Mouse (Mus musculus) forebrain, embryonic 16.5 days (tissue): ENCODE results near the gene Klrb1f. TPM values are rescaled to one million over a fixed set of nuclear protein-coding genes. Genes with fewer than 3 reads are reported as not detected.
"Not testable (repeated sequence)": the region's sequence is repeated elsewhere in the genome, so short reads cannot be mapped to it uniquely, and the experiment has no call there.

Experiments
- ATAC-seq: fragments of 200-750 bp; cut with Nextera tagmentation; 2 replicates; pipeline ENCODE4 v1.8.0; 2017; ENCODE audit warnings: mild to moderate bottlenecking, moderate library complexity
- H3K27ac ChIP-seq: fragments of 300-500 bp; sonication (generic); 2 replicates; pipeline ENCODE4 v1.5.1; 2014; ENCODE audit warnings: low read length, control low read depth
- H3K27me3 ChIP-seq: fragments of 300-500 bp; sonication (generic); replicated peaks from 2 replicates; pipeline ENCODE4 v1.6.1; 2014; ENCODE audit warnings: low read length; ENCODE audit not compliant: control insufficient read depth, insufficient read depth
- H3K36me3 ChIP-seq: fragments of 300-500 bp; sonication (generic); 2 replicates; pipeline ENCODE4 v1.6.1; 2014; ENCODE audit not compliant: control insufficient read depth, insufficient read depth
- H3K4me1 ChIP-seq: fragments of 300-500 bp; sonication (generic); replicated peaks from 2 replicates; pipeline ENCODE4 v1.6.1; 2014; ENCODE audit warnings: low read length; ENCODE audit not compliant: control insufficient read depth, insufficient read depth
- H3K4me2 ChIP-seq: fragments of 300-500 bp; sonication (generic); 2 replicates; pipeline ENCODE4 v1.6.1; 2014; ENCODE audit warnings: mild to moderate bottlenecking, low read length, control low read depth
- H3K4me3 ChIP-seq: fragments of 300-500 bp; sonication (generic); replicated peaks from 2 replicates; pipeline ENCODE4 v1.5.1; 2014; ENCODE audit warnings: mild to moderate bottlenecking, low read length, control low read depth
- H3K9ac ChIP-seq: fragments of 300-500 bp; sonication (generic); replicated peaks from 2 replicates; pipeline ENCODE4 v1.6.1; 2014; ENCODE audit warnings: low read depth, low read length, control low read depth
- H3K9me3 ChIP-seq: fragments of 300-500 bp; sonication (generic); 2 replicates; pipeline ENCODE4 v1.6.1; 2016; ENCODE audit warnings: low read length; ENCODE audit not compliant: control insufficient read depth
- WGBS: fragments of 180-500 bp; shearing (Covaris S2); extraction: QIAGEN DNeasy Blood & Tissue Kit; methylation state at CpG from one replicate; pipeline ENCODE4 v1.1.7; 2014; 5-methylcytosine and 5-hydroxymethylcytosine counted together
- polyA plus RNA-seq: library from polyadenylated mRNA; unstranded; fragments of >200 nt; fragmentation: Nextera tagmentation; extraction: Ambion mirVana; gene quantifications from 2 replicates; pipeline ENCODE4 v1.2.1, GENCODE M21; 2015

Klrb1f gene
- polyA plus RNA-seq, 1 experiment from 2014 or later: 0.29 TPM

DNA sequence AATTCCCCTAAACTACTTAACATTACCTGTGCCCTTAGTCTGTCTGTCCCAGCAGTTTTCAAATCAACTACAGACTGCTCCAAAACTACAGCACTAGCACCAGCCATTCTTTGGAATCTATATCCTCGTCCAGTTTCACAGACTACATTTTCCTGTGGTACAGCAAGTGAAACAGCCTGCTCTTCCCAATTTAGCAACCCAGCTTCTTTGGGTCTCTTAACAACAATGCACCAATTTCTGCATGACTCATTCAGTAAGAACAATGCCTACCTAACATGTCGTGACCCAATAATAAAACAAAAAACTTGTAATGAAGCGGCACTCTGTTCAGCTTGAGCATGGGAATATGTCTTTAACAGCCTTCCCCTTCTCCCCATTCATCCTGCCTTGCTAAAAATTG is 19.7 kb downstream of the Klrb1f start:
- Histone ChIP-seq H3K9me3 (no peaks in the 10 kb centered on the region), H3K4me2 (no peak overlapping the region), H3K36me3 (no peaks in the 10 kb centered on the region), H3K9ac (no peak overlapping the region), H3K4me1 (no peaks in the 10 kb centered on the region), H3K27ac (no peak overlapping the region), H3K4me3 (no peak overlapping the region), H3K27me3 (no peaks in the 10 kb centered on the region)
- 53% methylated on average over 3 of the region's 3 CpGs for WGBS
- no peak for ATAC-seq

DNA sequence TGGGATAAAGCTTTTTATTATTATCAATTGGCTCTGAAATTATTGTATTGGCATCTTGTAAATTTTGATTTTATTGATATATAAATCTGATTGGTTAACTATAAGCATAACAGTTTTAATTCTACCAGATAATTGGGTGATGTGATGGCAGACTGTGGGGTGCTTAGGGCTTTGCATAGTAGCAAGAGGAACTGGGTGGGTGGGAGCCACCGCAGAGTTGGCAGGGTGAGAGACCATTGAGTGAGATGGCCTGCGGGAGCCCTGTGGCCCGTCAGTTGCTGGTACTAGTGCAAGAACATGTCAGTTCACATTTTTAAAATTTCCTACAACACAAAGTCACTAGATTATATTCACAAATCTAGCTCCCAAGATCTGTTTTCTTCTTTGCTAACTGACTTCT is 20.2 kb downstream of the Klrb1f start:
- Histone ChIP-seq H3K9me3 (no peaks in the 10 kb centered on the region), H3K27me3 (no peaks in the 10 kb centered on the region), H3K4me2 (no peak overlapping the region), H3K27ac (no peak overlapping the region), H3K36me3 (no peaks in the 10 kb centered on the region), H3K9ac (no peak overlapping the region), H3K4me3 (no peak overlapping the region), H3K4me1 (no peaks in the 10 kb centered on the region)
- WGBS: 86% methylated on average over 3 of the region's 3 CpGs
- ATAC-seq: no peak

DNA sequence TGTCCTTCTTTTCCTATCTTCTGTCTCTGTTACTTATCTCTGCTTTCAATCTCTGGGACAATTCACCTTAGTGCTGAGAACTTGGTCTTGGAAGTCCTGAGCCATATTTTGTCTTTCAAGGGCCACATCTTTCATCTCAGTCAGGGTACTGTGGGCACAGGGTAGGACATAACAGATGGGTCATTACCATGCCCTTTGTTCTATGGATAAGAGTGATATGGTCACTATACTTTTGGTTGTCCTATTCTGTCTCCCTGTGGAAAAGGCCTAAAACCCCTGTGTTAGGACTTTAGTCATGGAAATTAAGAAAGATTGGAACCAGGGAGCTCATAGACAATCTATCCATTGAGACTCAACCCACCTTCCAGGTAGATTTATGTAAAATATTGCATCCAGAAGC is 20.8 kb downstream of the Klrb1f start:
- Histone ChIP-seq H3K4me3 (no peak overlapping the region), H3K9me3 (0 out of 2 replicates have a peak, but pooled peaks cover 2% of the 10 kb centered on the region), H3K27me3 (no peaks in the 10 kb centered on the region), H3K27ac (no peak overlapping the region), H3K36me3 (no peaks in the 10 kb centered on the region), H3K4me2 (no peak overlapping the region), H3K4me1 (no peaks in the 10 kb centered on the region), H3K9ac (no peak overlapping the region)
- no peak for ATAC-seq

DNA sequence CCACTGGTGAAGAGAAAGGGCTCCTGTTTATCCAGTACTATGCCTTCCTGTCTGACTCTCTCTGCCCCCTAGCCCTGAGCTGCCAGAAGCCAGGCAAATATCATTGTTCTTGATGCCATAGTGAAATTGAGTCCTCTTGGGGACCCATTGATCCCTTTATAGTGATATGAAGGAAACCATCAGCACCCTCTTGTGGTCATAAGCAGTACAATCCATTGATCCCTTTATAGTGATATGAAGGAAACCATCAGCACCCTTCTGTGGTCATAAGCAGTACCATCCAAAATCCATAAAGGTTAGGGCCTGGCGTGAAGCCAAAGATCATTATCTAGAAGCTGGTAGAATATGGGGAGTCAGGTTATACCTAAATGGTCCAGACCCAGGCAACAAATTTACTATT is 21.3 kb downstream of the Klrb1f start:
- Histone ChIP-seq H3K4me2 (no peak overlapping the region), H3K9ac (no peak overlapping the region), H3K36me3 (no peaks in the 10 kb centered on the region), H3K9me3 (0 out of 2 replicates have a peak, but pooled peaks cover 2% of the 10 kb centered on the region), H3K4me3 (no peak overlapping the region), H3K27me3 (no peaks in the 10 kb centered on the region), H3K4me1 (no peaks in the 10 kb centered on the region), H3K27ac (no peak overlapping the region)
- WGBS: 69% methylated on average over 1 of the region's 1 CpGs
- ATAC-seq: peak; percentile 71; the same call in 1 of the 2 replicates

DNA sequence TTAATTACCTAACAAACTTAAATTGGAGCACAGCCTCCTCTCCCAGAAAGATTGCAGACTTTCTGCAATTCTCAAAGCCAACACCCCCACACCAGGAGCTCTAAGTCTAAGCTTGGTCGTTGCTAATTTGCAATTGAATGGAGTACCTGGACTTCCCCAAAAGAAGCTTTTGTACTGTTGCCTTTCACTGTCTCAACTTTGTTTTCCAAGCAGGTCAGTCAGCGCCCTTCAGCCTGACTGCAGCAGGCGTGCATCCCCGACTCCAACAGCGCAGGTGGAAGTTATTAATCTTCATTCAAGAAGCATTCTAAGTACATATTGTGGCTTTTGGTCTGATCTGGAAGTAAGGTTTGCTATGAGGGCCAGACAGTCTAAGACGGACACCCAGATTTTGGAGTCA is 39.4 kb downstream of the Klrb1f start:
- H3K27me3 ChIP-seq: no peaks in the 10 kb centered on the region
- H3K9ac ChIP-seq: no peak overlapping the region
- WGBS: 56% methylated on average over 6 of the region's 6 CpGs
- H3K27ac ChIP-seq: no peak overlapping the region
- no peaks in the 10 kb centered on the region for H3K9me3 ChIP-seq
- no peak overlapping the region for H3K4me3 ChIP-seq
- no peak for ATAC-seq
- H3K36me3 ChIP-seq: no peaks in the 10 kb centered on the region
- no peak overlapping the region for H3K4me2 ChIP-seq
- no peaks in the 10 kb centered on the region for H3K4me1 ChIP-seq

DNA sequence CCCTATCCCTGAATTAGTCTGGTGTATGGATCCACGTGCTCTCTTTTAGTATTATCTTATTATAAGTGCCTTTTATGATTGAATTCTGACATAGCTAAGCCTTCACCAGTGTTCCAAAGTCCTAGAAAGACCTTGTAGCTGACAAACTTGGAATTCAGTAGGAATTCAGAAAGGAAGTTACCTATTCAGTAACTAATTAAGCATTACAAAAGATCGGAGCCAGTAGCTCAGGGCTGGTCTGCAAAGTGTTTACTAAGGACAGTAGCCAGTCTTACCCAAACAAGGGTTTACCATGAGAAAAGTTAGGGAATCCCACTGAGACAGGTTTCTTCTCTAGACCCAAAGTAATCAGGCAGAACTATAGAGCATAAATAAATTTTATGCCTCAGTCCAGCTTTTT is 40.3 kb downstream of the Klrb1f start:
- not testable (repeated sequence) for H3K27me3 ChIP-seq, H3K4me1 ChIP-seq, H3K4me2 ChIP-seq, H3K36me3 ChIP-seq, ATAC-seq, H3K4me3 ChIP-seq, H3K27ac ChIP-seq, H3K9ac ChIP-seq, H3K9me3 ChIP-seq
- WGBS: 73% methylated on average over 2 of the region's 2 CpGs

DNA sequence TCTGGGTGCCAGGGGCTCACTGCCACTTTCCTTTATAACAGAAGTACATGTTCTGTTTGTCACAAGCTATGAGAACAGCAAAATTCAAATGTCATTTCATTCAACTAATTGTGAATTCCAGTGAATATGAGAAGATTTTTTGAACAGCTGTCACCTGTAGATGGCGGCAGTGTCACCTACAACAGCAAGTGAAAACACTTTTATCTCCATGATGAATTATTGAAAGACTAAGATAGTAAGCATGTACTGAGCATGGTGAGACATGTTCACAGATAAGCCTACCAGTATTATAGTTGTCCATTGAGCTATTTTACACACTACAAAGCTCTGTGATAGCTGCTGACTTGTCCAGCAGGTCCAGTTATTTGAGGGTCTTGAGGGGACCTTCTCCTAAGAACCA is 42.5 kb downstream of the Klrb1f start:
- ATAC-seq: no peak
- WGBS: 90% methylated on average over 1 of the region's 1 CpGs

DNA sequence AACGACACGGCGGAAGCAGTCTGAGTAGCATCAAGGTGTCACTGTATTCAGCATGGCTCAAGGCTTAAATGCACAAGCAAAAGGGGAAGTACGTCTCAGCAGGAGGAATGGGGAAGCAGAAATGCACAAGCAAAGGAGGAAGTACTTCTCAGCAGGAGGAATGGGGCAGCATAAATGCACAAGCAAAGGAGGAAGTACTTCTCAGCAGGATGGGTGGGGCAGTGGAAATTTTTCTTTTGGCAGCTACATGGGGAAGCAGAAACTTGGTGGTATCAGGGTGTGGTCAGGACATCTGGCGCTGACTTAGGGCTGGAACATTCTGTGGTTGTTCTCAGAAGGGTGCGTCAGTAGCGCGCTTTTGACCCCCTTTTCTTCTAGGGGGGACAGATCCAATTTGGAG is 42.9 kb downstream of the Klrb1f start:
- ATAC-seq, H3K27me3 ChIP-seq, H3K9me3 ChIP-seq, H3K27ac ChIP-seq, H3K4me1 ChIP-seq, H3K4me3 ChIP-seq, H3K36me3 ChIP-seq, H3K9ac ChIP-seq, H3K4me2 ChIP-seq: not testable (repeated sequence)
- 97% methylated on average over 8 of the region's 8 CpGs for WGBS

More for the DNA sequence above, 42.5 kb downstream of the Klrb1f start:
- Histone ChIP-seq H3K36me3 (no peaks in the 10 kb centered on the region), H3K4me3 (no peak overlapping the region), H3K27ac (no peak overlapping the region), H3K9ac (no peak overlapping the region), H3K27me3 (no peaks in the 10 kb centered on the region), H3K4me2 (no peak overlapping the region), H3K9me3 (no peaks in the 10 kb centered on the region), H3K4me1 (no peaks in the 10 kb centered on the region)

DNA sequence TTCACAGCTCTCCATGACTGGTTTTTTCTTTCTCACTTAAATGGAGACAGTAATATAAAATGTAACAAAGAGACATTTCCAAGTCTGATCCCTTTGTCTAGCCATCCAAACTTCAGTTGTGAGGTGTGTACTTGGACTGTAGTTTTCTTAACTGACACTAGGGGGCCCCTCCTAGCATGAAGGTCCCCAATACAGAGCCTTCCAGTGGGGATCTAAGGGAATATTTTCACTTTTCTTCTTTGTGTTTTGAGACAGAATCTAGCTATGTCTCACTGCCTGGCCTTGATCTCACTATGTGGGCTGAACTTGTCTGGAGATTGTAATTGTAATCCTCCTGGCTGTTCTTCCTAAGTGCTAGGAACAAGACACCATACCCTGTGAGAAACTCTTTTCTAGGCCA is 49.5 kb downstream of the Klrb1f start:
- peak; percentile 66; the same call in 1 of the 2 replicates for ATAC-seq
- Histone ChIP-seq H3K4me3 (no peak overlapping the region), H3K4me2 (no peak overlapping the region)

DNA sequence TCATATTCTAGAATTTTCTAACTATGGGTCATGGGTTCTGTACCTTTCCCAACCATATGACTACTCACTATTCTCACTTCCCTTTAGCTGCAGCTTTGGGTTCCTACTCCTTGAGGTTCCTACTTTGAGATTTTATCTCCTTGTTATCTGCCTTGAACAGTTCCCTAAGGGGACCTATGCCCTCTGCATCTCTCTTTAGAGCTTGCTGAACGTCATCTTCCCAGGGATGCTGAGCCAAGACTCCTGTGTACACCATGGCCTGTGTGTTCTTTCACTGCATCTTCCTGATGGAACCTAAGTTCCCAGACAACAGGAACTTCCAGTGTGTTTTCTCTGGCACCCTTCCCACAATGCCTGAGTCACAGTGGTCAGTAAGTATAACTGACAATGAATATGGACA is 52.2 kb downstream of the Klrb1f start:
- H3K36me3 ChIP-seq: no peaks in the 10 kb centered on the region
- H3K4me2 ChIP-seq: no peak overlapping the region
- no peaks in the 10 kb centered on the region for H3K9me3 ChIP-seq
- no peak overlapping the region for H3K4me3 ChIP-seq
- no peaks in the 10 kb centered on the region for H3K27me3 ChIP-seq
- 55% methylated on average over 1 of the region's 1 CpGs for WGBS
- no peak overlapping the region for H3K27ac ChIP-seq
- H3K4me1 ChIP-seq: no peaks in the 10 kb centered on the region
- no peak overlapping the region for H3K9ac ChIP-seq
- ATAC-seq: no peak

More for the DNA sequence above, 49.5 kb downstream of the Klrb1f start:
- H3K9ac ChIP-seq: no peak overlapping the region
- H3K36me3 ChIP-seq: no peaks in the 10 kb centered on the region
- no peaks in the 10 kb centered on the region for H3K9me3 ChIP-seq
- H3K27me3 ChIP-seq: no peaks in the 10 kb centered on the region
- no peaks in the 10 kb centered on the region for H3K4me1 ChIP-seq
- H3K27ac ChIP-seq: no peak overlapping the region
